Mouse (Mus musculus): ENCODE measurements at regions not wholly inside any gene's neighbourhood (a gene's known extent, or its start where the extent isn't known, plus 50 kb on each side); places are given as distances from the start of the nearest gene placed in this dataset.

DNA sequence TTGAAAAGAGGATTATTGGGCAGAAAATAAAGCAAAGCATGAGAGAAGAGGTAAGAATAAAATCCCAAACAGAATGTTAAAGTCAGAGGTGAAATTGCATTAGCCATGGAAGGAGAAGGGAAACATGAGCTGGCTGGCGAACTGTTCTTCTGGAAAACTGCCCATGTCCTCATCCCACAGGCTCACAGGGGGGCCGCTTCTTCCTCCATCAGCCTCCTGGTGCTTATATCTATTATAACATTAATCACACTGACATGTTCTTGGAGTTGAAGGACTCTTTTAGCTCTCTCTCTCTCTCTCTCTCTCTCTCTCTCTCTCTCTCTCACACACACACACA is 293.4 kb upstream of the Chrm3 start:
- TF ChIP-seq POLR2A (IDR thresholded peaks at IDR 0.05; ENCODE audit: borderline replicate concordance, extremely low read depth, insufficient read depth, insufficient read length, poor library complexity, severe bottlenecking) = no peak
- TF ChIP-seq CTCF (IDR thresholded peaks at IDR 0.05; ENCODE audit: borderline replicate concordance, extremely low read depth, insufficient read depth, insufficient read length) = no peak

Measured in brain, embryonic 14.5 days (tissue).